Mouse (Mus musculus): ENCODE results near the gene Fam19a1. TPM values are rescaled to one million over a fixed set of nuclear protein-coding genes. Genes with fewer than 3 reads are reported as not detected.

Gene Fam19a1
- total RNA-seq, 1 experiment from 2014 or later = not detected

DNA sequence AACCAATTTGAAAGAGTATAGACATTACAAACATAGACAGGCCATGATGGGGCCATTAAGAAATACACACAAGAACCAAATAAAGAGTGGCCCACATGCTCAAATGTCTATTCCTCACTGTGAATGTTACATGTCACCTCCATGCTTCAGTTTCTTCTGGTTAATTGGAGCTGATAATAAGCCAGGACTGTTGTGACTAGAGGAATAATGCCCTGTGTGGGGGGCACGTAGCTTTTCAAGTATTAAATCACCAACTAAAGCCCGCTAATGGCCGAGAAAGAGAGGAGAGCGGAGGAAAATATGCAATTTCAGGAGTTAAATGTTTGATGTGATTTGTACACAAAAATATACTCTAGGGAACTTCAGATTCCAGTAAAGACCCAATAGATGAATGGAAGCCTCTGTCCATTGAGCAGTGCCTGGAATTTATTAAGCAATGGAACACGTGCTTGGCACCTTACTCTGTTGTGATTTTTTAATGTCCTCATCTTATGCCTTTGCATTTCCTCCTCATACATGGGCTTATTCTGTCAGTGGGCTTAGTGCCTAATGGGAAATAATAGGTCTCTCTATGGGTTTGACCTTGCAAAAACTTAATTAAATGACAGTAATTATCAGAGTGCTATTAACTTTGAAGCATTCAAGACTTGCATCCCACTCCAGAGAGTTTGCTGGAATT lies 306.9 kb downstream of the Fam19a1 start:
- ATAC-seq (ENCODE audit: extremely low read depth, insufficient number of reproducible peaks, low FRiP score, poor library complexity, severe bottlenecking) = no peak

DNA sequence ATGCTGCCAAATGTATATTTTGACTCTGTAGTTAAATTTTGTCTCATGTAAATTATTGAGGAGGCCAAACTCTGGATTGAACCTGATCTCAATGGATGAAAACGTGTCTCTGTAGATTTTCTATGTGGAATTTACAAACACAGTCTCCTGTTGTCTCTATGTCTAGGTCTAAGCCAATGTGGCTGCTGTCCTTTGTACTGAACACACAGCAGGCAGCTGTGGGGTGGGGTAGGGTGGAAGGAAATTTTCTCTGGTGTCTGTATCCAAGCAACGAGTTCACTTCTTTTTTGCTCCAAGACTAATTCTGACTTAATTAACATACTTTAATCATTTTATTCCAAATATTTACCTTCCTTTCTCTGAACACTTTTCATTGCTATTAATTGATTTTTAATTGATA lies 307.6 kb downstream of the Fam19a1 start:
- no peak for ATAC-seq (ENCODE audit: extremely low read depth, insufficient number of reproducible peaks, low FRiP score, poor library complexity, severe bottlenecking)

DNA sequence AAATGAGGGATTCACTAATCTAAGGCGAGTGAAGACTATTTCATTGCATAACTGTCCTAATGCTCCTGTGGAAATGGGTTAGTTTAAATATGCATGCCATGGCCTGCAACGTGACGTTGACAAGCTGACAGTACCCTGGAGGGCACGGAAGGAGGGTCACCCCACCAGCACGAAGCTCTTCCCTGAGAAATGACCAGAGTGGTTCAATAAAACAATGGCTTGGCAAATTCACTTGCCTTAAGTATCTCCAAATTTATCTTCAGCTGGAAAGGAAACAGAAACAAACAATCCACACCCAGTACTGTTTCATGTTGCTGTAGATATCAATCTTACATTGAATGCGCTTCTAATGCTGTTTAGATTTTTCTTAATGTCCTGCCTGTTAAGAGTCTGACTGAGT lies 316.4 kb downstream of the Fam19a1 start:
- no peak for ATAC-seq (ENCODE audit: extremely low read depth, insufficient number of reproducible peaks, low FRiP score, poor library complexity, severe bottlenecking)

DNA sequence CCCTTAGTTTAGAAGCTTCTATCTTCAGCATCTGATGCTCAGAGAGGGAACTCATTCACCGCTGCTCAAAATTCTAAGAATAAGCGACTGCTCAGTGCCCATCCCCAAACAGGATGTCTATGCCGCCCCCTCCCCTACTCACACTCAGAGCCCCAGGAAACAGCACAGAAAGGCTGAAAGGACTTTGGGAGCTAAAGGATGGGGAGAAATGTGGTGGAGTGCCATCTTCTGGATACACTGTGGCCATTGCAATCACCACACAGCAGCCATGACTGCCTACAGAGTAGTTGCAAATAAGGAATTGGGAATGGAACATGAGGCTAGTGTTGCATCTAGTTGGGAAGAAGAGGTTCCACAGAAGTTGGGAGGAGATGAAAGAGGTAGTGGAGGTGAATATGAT lies 319.4 kb downstream of the Fam19a1 start:
- no peak for ATAC-seq (ENCODE audit: extremely low read depth, insufficient number of reproducible peaks, low FRiP score, poor library complexity, severe bottlenecking)

DNA sequence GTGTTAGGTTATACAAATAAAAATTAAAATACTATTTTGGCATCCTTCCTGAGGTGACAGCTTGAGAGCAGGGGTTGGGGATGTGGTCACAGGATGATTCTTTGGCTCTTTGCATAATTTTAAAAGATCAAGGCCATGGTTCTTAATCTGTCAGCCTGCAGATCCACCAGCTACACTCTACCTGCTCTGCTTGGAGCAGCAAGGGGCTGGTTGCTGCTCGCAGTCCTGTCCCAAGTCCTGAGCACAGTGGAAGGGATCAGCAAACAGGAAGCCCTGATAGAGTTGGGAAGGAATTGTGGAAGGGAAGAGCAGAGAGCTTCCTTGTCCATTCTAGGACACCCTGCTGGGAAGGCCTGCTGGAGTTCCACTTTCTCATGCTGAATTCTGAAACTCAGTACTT lies 320.9 kb downstream of the Fam19a1 start:
- no peak for ATAC-seq (ENCODE audit: extremely low read depth, insufficient number of reproducible peaks, low FRiP score, poor library complexity, severe bottlenecking)

DNA sequence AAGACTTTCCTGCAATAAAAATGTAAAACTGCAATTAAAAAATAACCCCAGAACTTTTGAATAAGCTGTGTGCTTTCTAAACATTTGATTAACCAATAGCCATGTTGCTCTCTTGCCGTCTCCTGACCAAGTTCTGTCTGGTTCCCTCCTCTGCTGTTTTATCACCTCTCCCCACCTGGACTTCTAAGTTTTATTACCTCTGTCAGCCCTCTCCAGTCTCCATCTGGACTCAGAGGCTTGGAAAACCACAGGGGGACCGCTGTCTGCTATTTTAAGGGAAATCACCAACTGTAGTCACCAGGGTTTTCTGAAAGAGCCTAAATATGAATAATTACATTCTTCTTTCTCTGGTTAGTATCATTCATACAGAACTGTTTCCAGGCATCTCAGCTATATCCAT lies 322.6 kb downstream of the Fam19a1 start:
- no peak for ATAC-seq (ENCODE audit: extremely low read depth, insufficient number of reproducible peaks, low FRiP score, poor library complexity, severe bottlenecking)

DNA sequence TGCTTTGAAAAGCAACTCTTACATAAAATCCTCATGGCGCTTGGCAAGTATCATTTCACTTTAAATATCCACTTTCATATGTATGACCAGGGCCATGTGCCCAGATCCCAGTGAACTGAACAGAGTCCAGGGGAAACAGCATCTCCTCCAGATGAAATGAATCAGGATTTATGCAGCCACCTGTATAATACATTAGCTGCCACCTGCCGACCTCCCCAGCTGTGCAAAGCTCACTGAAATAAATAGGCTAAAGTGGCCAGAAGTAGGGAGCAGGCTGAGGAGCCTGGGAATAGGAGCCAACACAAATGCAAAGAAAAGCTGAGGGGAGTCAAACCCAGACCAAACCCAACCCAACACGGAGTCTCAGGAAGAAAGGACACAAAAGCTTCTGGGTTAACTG lies 324.9 kb downstream of the Fam19a1 start:
- ATAC-seq (ENCODE audit: extremely low read depth, insufficient number of reproducible peaks, low FRiP score, poor library complexity, severe bottlenecking) = no peak

DNA sequence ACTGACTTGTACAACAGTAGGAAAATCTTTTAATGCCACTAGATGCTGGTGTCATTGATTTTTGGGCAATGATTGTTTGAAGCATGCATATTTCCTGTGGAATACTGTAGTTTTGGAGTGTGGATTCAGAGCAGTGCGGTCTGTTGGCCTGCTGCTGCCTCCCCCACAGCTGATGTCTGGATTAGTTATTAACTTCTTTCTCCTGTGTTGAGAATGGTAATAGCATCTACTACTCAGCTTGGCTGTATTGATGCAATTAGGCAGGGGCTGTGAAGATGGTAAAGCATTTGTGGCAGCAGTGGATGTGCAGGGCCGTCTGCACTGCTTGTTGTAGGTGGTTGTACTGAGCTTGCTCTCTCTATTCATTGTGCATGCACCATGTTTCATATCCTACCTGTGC lies 326.5 kb downstream of the Fam19a1 start:
- ATAC-seq (ENCODE audit: extremely low read depth, insufficient number of reproducible peaks, low FRiP score, poor library complexity, severe bottlenecking) = no peak

DNA sequence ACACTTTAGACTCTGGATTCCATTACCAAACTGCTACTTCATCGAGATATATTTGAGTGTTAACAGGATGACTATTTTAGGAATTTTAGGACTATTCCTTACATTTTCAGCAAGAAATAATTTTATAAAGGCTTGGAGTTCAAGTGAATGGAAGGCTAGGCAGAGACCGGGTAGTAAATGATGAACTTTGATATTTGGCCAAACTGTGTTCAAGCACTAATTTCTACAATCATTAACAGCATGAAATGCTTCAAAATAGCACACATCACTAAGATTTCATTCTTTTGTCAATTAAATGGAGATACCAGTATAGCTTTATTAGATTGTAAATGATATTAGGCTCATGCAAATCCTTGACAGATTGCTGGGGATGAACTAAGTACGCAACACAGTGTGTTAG lies 329.0 kb downstream of the Fam19a1 start:
- ATAC-seq (ENCODE audit: extremely low read depth, insufficient number of reproducible peaks, low FRiP score, poor library complexity, severe bottlenecking) = no peak

DNA sequence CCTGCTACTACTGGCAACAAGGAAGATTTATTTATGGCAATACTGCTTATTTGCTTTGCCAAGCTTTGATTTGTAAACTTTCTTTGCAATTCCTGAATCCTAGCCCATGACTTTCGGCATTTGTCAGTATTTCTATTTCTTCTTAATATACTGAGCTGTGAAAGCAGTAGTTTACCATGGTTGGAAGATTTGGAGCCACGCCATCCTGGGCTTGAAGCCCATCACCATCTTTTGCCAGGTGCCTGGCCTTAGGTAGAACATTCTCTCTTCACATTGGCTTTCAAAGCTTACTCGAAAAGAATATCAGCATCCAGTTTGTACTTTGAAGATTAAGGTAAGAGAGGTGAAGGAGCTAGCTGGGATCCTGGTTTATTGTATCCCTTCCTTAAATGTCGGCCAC lies 334.5 kb downstream of the Fam19a1 start:
- no peak for ATAC-seq (ENCODE audit: extremely low read depth, insufficient number of reproducible peaks, low FRiP score, poor library complexity, severe bottlenecking)

DNA sequence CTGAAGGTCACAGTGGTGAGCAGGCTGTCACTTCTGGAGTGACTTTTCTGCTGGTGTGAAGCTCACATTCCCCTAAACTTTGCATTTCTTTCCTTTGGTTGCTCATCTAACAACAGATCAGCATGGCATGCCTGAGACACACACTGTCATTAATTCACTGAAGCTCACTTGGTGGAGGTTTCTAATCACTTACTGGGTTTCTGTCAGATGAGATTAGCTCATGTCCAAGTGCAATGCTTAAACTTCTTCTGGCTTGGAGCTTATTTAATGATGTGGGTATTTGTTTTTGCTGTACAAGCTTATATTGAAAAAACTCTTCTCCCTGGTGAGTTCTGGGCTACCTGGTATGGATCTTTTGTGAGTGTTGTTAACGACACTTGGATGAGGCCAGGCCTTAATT lies 343.3 kb downstream of the Fam19a1 start:
- no peak for ATAC-seq (ENCODE audit: extremely low read depth, insufficient number of reproducible peaks, low FRiP score, poor library complexity, severe bottlenecking)

DNA sequence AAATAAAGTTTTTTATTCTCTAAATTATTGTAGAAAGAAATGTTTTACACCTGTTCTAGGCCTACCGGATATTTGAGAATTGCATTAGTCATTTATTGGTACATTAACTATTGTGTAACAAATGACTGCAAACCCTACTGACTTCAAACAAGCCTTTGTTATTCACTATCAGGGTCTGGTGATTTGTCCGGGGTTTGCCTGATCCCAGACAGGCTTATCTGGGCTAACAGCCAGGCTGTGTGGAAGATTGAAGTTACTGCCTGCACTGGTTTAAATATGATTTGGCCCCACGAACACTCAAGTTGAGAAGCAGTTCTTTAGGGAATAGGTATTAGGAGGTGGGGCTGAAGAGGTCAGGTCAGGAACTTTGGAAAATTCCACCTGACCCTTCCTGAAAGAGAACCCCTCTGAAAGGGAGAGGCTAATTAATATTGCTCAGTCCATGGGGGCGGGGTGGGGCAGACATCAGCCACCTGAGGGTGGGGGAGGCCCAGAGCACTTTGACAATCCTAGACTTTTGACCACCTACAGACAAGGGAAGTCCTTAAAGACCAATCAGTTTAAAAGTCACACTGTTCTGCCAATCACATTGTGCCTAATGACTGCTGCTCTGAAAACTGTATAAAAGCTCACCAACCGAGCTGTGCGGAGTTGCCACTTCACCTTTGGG lies 344.8 kb downstream of the Fam19a1 start:
- no peak for ATAC-seq (ENCODE audit: extremely low read depth, insufficient number of reproducible peaks, low FRiP score, poor library complexity, severe bottlenecking)

DNA sequence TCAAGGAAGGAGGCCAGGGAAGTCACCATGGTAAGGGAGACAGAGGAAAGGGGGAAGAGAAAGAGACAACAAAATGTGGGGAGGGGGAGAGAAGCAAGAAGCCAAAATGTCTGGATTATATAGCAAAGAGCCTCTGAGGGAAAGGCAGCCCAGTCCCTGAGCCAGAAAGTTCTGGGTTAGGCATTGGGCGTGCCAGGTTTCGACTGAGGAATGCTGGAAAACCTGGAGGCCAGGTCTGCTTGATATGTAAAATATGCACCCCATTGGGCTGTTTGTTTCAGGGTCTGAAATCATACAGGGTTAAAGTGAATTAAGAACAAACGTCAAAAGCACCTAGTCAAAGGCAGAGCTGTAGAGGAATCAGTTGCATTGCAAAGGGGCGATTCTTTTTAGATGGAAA lies 346.1 kb downstream of the Fam19a1 start:
- no peak for ATAC-seq (ENCODE audit: extremely low read depth, insufficient number of reproducible peaks, low FRiP score, poor library complexity, severe bottlenecking)

DNA sequence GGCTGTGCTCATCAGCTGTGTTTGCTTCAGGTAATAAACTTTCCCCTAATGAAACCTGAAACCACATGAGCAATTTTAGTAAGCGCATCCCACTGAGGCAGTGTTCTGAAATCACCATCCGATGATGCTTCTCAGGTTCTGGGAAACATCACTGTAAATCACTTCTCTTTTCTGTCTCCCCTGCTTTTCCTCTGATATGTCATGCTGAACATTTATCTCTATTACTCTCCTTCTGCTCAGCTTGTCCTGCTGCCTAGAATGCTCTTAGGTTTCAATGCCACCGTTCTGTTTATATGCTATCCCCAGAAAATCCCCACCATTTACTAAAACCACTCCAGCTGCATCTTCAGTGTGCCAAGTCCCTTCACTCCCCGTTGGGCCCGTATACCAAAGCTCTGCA lies 386.5 kb downstream of the Fam19a1 start:
- ATAC-seq (ENCODE audit: extremely low read depth, insufficient number of reproducible peaks, low FRiP score, poor library complexity, severe bottlenecking) = no peak

DNA sequence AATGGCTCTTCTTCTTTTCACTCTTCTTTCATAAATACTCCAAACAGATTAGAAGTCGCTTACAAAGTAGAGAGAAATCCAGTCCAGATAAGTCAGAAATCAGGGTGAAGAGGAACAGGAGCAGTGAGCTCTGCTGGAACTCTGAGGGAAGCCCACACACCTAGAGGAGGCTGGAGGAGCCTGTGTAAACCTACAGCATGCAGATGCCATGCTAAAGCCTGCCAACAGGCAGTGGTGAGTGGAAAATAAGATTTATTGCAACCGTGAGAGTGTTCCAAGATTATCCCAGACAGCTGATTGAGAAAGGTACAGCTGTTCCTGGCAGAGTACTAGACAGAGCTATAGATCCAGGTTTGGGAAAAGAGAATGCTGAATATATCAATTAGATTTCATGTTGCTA lies 428.6 kb downstream of the Fam19a1 start:
- ATAC-seq (ENCODE audit: extremely low read depth, insufficient number of reproducible peaks, low FRiP score, poor library complexity, severe bottlenecking) = no peak

DNA sequence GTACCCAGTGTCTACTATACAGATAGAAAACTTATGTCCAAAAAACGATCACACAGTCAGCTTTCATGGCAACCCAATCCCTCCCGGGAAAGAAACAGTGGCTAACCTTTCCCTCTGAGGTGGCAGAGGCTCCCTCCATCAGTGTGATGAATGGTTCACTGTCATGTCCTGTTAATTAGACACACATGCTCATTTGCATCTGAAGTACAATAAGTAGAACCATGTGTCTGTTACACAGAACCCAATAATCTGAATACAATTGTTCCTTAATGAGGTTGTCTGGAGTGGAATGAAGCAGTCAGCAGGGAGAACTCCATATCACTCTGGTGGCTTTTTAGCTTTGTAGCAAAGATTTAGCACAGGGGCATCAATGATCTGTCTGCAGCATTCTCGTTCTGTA lies 431.9 kb downstream of the Fam19a1 start:
- ATAC-seq (ENCODE audit: extremely low read depth, insufficient number of reproducible peaks, low FRiP score, poor library complexity, severe bottlenecking) = no peak

DNA sequence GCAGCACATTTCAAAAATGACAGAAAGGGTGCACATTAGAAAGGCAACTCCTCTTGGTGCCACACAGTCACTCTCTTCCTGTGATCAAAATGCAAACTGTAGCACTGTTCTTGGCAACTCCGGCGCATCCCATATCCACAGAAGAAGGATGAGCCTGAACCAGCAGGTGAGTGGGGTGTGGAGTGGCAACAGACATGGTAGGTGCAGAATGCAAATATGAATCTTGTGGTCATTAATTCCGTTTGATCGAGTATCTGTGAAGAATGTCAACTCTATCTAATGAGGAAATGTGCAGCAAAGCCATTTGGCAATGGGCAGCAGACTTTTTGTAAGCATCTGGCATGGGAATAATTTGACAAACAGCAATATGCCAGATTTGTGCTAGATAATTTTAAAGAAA lies 437.5 kb downstream of the Fam19a1 start:
- ATAC-seq (ENCODE audit: extremely low read depth, insufficient number of reproducible peaks, low FRiP score, poor library complexity, severe bottlenecking) = no peak

DNA sequence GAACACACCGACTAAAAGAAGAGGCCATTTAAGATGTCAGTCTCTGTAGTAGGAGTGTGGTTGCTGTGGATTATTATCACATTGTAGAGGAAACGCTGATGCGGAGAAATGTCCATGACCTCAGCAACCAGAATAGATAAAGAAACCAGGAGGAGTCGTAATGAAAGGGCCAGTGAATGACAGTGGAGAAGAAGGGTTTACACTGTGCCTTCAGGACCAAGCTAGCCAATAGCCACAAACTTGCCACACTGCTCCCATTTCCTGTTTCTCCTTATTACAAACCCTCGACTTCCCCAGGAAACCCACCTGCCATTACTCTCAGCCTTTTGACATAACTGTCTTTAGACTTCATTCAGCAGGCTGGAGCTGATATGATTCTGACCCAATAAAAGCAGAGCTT lies 465.7 kb downstream of the Fam19a1 start:
- no peak for ATAC-seq (ENCODE audit: extremely low read depth, insufficient number of reproducible peaks, low FRiP score, poor library complexity, severe bottlenecking)

DNA sequence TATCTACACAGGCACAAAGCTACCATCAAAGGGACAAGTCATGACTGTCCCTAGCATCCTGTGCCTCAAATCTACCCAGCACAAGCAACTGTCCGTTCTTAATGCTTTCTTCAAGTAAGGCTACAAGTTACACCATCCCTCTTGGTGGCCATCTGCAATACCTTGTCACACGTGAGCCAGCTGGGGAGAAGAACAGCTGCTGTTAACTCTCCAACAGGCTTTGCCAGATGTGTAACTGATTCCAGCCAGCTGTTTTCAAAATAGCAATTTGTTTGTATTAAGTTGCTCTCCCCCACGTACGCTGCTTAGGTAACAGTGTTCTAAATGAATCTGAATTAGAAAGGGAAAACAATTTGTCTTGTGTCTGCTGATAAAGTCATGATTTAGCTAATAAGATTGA lies 467.8 kb downstream of the Fam19a1 start:
- ATAC-seq (ENCODE audit: extremely low read depth, insufficient number of reproducible peaks, low FRiP score, poor library complexity, severe bottlenecking) = no peak

DNA sequence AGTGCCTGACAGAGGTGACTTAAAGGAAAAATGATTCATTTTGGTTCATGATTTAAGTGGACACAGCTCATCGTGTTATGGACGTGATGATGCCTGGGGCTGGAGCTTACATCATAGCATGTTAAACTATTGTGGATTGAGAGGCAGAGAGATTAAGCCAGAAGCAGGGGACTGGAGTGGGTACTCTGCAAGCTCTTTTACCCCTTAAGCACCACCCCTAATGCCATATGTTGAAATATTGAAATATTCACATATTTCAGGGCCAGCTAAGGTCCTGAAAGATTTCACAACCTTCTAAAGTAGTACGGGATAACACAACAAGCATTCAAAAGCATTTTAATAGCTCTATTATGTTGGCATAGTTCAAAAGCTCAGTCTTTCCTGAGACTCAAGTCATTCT lies 468.2 kb downstream of the Fam19a1 start:
- no peak for ATAC-seq (ENCODE audit: extremely low read depth, insufficient number of reproducible peaks, low FRiP score, poor library complexity, severe bottlenecking)

DNA sequence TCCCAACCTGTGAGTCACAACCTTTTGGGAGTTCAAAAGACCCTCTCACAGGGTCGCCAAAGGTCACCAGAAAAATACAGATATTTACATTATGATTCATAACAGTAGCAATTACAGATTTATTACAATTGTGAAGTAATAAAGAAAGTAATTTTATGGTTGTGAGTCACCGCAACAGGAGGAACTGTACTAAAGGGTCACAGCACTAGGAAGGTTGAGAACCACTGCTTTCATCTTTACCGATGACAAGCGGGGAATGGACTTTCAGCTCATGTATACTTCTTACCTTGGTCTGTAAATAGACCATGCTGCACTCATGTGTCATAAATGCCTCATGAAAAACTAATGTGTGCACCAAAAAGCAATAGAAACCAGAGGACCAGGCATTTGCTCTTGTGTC lies 474.5 kb downstream of the Fam19a1 start:
- no peak for ATAC-seq (ENCODE audit: extremely low read depth, insufficient number of reproducible peaks, low FRiP score, poor library complexity, severe bottlenecking)
